Mouse (Mus musculus) erythroblast, embryonic 14.5 days (primary cell): ENCODE data around the gene Rfx2.

ENCODE experiments used
- GATA1 ChIP-seq: IDR thresholded peaks from 2 replicates; pipeline ENCODE4 v1.6.1; 2012; ENCODE audit warnings: low read length, inconsistent platforms, mixed read lengths
- TAL1 ChIP-seq: IDR thresholded peaks from 3 replicates; pipeline ENCODE4 v1.6.1; 2012; ENCODE audit warnings: low read length, inconsistent platforms, mixed read lengths

GRCm38 (mm10) chr17:56855421-56855820 is 24.6 kb upstream of the Rfx2 start:
- no peak for TF ChIP-seq GATA1
- no peak for TF ChIP-seq TAL1
